Mouse (Mus musculus) intestine, embryonic 15.5 days (tissue): ENCODE results near the gene Sytl1. TPM values are rescaled to one million over a fixed set of nuclear protein-coding genes. Genes with fewer than 3 reads are reported as not detected.
A peak's percentile ranks its signal among the peaks of the same experiment; 100 is the strongest.

ENCODE experiments used
- ATAC-seq: fragments of 200-750 bp; cut with Nextera tagmentation; 2 replicates; pipeline ENCODE4 v1.8.0; 2017; ENCODE audit warnings: moderate TSS enrichment, moderate library complexity
- H3K27ac ChIP-seq: fragments of 300-500 bp; sonication (generic); 2 replicates; pipeline ENCODE4 v1.5.1; 2015; ENCODE audit warnings: mild to moderate bottlenecking, inconsistent platforms
- H3K27me3 ChIP-seq: fragments of 300-500 bp; sonication (generic); replicated peaks from 2 replicates; pipeline ENCODE4 v1.6.1; 2015; ENCODE audit warnings: inconsistent platforms
- H3K36me3 ChIP-seq: fragments of 300-500 bp; sonication (generic); 2 replicates; pipeline ENCODE4 v1.6.1; 2015; ENCODE audit warnings: inconsistent platforms
- H3K4me1 ChIP-seq: fragments of 300-500 bp; sonication (generic); replicated peaks from 2 replicates; pipeline ENCODE4 v1.6.1; 2015; ENCODE audit warnings: inconsistent platforms
- H3K4me2 ChIP-seq: fragments of 300-500 bp; sonication (generic); replicated peaks from 2 replicates; pipeline ENCODE4 v1.6.1; 2015; ENCODE audit warnings: mild to moderate bottlenecking, inconsistent platforms
- H3K4me3 ChIP-seq: fragments of 300-500 bp; sonication (generic); replicated peaks from 2 replicates; pipeline ENCODE4 v1.5.1; 2015; ENCODE audit warnings: inconsistent platforms
- H3K9ac ChIP-seq: fragments of 300-500 bp; sonication (generic); 2 replicates; pipeline ENCODE4 v1.6.1; 2015; ENCODE audit warnings: inconsistent platforms
- H3K9me3 ChIP-seq: fragments of 300-500 bp; sonication (generic); 2 replicates; pipeline ENCODE4 v1.6.1; 2016; ENCODE audit warnings: inconsistent platforms
- WGBS: fragments of 180-500 bp; shearing (Covaris S2); methylation state at CpG from one replicate; pipeline ENCODE4 v1.1.7; 2015; 5-methylcytosine and 5-hydroxymethylcytosine counted together
- polyA plus RNA-seq: library from polyadenylated mRNA; unstranded; fragments of >200 nt; fragmentation: Nextera tagmentation; extraction: Ambion mirVana; gene quantifications from 2 replicates; pipeline ENCODE4 v1.2.1, GENCODE M21; 2015

Sytl1 gene
- polyA plus RNA-seq, 1 experiment from 2014 or later, result 2.7 TPM

DNA sequence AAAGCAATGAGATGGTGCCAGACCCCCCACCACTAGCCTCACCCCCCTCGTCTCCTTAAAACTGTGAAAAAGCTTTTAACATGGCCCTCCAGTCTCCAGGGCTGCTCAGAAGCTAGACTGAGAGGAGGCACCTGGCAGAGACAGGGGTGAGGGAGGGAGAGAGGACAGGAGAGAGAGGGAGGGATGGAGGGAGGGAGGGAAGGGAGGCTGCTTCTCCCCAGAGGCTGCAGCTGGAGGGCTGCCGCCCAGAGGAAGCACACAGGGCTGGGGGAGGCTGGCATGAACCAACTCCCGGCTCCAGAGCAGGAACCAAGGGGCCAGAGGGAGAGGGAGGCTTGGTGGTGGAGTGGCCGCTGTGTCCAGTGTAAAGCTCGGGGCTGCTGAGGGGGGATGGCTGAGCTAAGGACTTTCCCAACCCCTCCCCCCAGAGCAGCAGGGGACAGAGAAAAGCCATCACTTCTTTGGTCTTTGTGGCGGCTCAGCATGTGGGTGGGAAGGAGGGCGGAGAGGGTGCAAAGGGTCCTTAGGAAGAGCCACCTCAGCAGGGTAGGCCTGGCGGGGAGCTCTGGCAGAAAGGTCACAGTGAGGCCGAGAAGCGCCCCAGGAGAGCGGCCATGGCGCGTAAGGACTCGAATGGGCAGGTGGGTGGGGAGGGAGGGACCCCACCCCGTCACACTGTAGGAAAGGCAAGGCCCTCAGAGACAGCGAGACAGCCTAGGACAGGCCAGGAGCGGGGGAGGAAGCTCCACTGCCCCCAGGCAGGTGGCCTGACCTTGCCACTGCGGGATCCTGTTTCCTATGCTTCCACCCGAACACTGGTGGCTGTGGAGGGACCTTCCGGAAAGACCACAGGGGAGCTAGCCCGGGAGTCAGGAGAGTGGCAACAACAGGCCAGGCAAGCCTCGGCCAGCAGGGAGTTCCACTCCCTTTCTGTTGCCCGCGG is 30.3 kb upstream of the Sytl1 start:
- Histone ChIP-seq H3K4me3 (no peak overlapping the region), H3K9ac (no peak overlapping the region), H3K27ac (no peak overlapping the region), H3K36me3 (0 out of 2 replicates have a peak, but pooled peaks cover 3% of the 10 kb centered on the region), H3K9me3 (no peaks in the 10 kb centered on the region), H3K27me3 (no peaks in the 10 kb centered on the region), H3K4me1 (peaks cover 15% of the 10 kb centered on the region), H3K4me2 (no peak overlapping the region)
- 36% methylated on average over 24 of the region's 24 CpGs for whole genome bisulfite sequencing
- peak; percentile 39; the same call in 1 of the 2 replicates for ATAC-seq

DNA sequence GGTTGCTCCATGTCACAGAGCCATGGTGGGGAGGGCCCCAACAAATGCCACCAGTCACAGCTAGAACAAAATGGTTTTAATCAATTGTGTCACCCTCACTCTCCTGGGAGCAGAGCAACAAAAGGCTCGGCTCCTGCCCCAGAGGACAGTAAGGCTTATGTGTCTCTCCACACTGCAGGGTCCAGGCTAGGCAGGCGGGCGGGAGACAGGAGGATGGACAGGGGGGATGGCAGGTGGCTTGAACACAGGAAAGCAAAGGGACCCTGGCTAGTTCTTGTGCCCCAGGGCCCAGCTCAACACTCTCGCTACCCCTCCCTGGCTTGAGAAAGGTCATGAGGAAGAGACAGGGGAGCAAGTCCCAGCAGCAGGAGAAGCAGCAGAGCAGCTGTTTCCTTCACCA is 29.5 kb upstream of the Sytl1 start:
- H3K27ac ChIP-seq, result no peak overlapping the region

DNA sequence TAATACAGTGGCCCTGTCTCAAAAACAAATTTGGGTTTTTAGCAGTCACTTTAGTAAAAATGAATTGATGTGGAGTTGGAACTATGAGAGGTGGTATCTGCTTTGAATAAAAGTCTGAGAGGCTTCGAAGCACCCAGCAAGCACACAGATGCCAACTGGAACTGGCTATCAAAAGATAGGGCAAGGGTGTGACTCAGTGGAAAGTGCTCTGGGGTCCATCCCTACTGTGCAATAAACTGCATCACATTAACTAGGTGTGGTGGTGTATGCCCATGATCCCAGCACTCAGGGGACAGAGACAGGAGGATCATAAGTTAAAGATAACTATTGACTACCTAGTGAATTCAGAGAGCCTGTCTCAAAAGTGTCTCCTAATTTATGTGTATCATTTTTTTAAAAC is 28.3 kb upstream of the Sytl1 start:
- H3K36me3 ChIP-seq, result no peaks in the 10 kb centered on the region
- H3K4me1 ChIP-seq, result peaks cover 9% of the 10 kb centered on the region
- H3K9ac ChIP-seq, result no peak overlapping the region
- no peaks in the 10 kb centered on the region for H3K9me3 ChIP-seq
- no peak overlapping the region for H3K4me3 ChIP-seq
- H3K27me3 ChIP-seq, result no peaks in the 10 kb centered on the region
- H3K27ac ChIP-seq, result no peak overlapping the region
- no peak for ATAC-seq
- 93% methylated on average over 1 of the region's 1 CpGs for WGBS
- H3K4me2 ChIP-seq, result no peak overlapping the region

More for the DNA sequence above, 29.5 kb upstream of the Sytl1 start:
- Histone ChIP-seq H3K4me3 (no peak overlapping the region), H3K9me3 (no peaks in the 10 kb centered on the region), H3K36me3 (0 out of 2 replicates have a peak, but pooled peaks cover 3% of the 10 kb centered on the region), H3K27me3 (no peaks in the 10 kb centered on the region), H3K4me2 (no peak overlapping the region), H3K4me1 (peaks cover 9% of the 10 kb centered on the region), H3K9ac (no peak overlapping the region)
- no peak for ATAC-seq
- WGBS, result 81% methylated on average over 4 of the region's 4 CpGs

DNA sequence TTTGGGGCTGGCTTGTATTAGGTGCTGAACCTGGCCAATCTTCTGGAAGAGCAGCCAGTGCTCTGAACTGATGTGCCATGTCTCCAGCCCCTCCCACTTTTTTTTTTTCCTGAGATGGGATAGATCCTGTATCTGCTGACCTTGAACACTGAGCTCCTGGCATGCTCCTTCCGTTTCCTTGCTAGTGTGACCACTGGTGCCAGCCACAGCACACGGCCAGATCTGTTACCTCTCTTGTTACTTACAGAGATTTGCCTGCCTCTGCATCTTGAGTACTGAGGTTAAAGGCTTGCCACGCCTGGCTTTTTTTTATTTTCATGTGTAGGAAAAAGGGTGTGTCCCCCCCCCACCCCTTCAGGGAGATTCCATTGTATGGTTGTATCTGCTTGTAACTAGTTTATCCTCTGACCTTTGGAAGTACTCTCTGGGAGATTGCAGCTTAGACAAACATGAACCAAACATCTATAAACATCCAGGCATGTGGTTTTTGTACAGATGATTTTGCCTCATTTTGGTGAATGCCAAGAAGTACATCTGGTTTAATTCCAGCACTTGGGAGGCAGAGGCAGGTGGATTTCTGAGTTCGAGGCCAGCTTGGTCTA is 23.7 kb upstream of the Sytl1 start:
- ATAC-seq, result no peak
- Histone ChIP-seq H3K27ac (no peak overlapping the region), H3K4me1 (peaks cover 7% of the 10 kb centered on the region; the same call in 1 of the 2 replicates), H3K9ac (no peak overlapping the region), H3K36me3 (no peaks in the 10 kb centered on the region), H3K4me3 (no peak overlapping the region), H3K27me3 (no peaks in the 10 kb centered on the region), H3K9me3 (no peaks in the 10 kb centered on the region), H3K4me2 (no peak overlapping the region)
- WGBS, result 75% methylated on average over 4 of the region's 4 CpGs

DNA sequence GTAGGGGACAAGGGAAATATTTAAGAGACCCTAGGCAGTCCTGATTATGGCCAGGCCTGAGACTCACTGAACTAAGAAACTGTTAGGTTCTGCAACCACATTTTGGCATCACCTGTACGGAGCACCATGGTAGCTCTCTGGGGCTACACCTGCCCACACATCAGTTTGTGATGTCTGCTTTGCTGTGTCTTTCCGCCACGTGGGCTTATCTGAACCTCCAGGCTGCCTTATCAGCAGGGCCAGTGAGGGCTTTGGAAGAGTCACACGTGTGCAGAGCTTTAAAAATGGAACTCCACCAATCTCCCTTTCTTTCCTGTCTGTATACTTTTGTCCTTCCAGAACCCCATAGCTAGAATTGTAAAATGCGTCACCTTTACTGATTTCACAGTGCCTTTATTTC is 23.0 kb upstream of the Sytl1 start:
- peaks cover 8% of the 10 kb centered on the region; the same call in 1 of the 2 replicates for H3K4me1 ChIP-seq
- no peak overlapping the region for H3K9ac ChIP-seq
- no peaks in the 10 kb centered on the region for H3K36me3 ChIP-seq
- H3K4me2 ChIP-seq, result no peak overlapping the region
- no peak overlapping the region for H3K4me3 ChIP-seq
- no peaks in the 10 kb centered on the region for H3K9me3 ChIP-seq
- H3K27me3 ChIP-seq, result no peaks in the 10 kb centered on the region
- 0 out of 2 replicates have a peak, but pooled peaks have one; percentile 43 for ATAC-seq
- H3K27ac ChIP-seq, result no peak overlapping the region
- WGBS, result 60% methylated on average over 5 of the region's 5 CpGs

DNA sequence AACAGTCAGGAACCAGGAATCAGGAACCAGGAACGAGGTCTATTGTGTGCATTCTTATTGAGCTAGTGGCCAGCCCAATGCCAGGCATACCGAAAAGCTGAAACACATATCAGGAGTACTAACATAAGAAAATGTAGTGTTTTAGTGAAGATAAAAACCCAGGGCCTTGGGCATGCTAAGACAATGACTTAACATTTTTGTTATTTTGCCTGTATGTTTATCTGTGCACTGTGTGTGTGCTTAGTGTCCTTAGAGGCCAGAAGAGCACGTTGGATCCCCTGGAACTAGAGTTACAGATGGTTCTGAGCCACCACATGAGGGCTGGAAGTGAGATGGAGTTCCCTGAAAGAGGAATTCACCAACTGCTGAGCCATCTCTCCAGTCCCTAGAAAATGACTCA is 22.4 kb upstream of the Sytl1 start:
- no peak for ATAC-seq
- 83% methylated on average over 3 of the region's 3 CpGs for WGBS
- H3K9ac ChIP-seq, result no peak overlapping the region

DNA sequence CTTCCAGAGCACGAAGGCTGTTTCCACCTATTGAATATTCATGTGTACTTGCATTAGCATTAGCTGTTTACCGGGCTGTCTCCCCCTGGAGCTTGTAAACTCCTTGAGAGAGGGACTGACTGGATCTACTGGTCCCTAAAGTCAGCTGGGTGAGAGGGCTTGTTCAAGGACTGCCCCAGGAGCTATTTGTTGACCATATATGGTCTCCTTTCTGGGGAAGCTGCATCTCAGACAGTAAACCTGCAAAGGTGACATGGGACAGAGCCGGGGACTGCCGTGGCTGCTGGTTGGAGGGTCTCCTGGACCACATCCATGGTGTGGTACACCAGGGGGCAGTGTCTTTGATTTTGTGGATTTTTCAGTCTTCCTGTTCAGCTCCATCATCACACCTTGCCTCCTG is 19.7 kb upstream of the Sytl1 start:
- H3K4me2 ChIP-seq, result no peak overlapping the region
- no peaks in the 10 kb centered on the region for H3K27me3 ChIP-seq
- H3K9me3 ChIP-seq, result no peaks in the 10 kb centered on the region
- no peak for ATAC-seq
- H3K36me3 ChIP-seq, result no peaks in the 10 kb centered on the region
- H3K9ac ChIP-seq, result no peak overlapping the region
- peaks cover 11% of the 10 kb centered on the region; the same call in 1 of the 2 replicates for H3K4me1 ChIP-seq
- no peak overlapping the region for H3K4me3 ChIP-seq
- 28% methylated on average over 4 of the region's 4 CpGs for WGBS
- H3K27ac ChIP-seq, result peak overlapping the region; percentile 45

More for the DNA sequence above, 22.4 kb upstream of the Sytl1 start:
- Histone ChIP-seq H3K9me3 (no peaks in the 10 kb centered on the region), H3K27me3 (no peaks in the 10 kb centered on the region), H3K36me3 (no peaks in the 10 kb centered on the region), H3K4me2 (no peak overlapping the region), H3K4me3 (no peak overlapping the region), H3K4me1 (peaks cover 8% of the 10 kb centered on the region; the same call in 1 of the 2 replicates), H3K27ac (no peak overlapping the region)

DNA sequence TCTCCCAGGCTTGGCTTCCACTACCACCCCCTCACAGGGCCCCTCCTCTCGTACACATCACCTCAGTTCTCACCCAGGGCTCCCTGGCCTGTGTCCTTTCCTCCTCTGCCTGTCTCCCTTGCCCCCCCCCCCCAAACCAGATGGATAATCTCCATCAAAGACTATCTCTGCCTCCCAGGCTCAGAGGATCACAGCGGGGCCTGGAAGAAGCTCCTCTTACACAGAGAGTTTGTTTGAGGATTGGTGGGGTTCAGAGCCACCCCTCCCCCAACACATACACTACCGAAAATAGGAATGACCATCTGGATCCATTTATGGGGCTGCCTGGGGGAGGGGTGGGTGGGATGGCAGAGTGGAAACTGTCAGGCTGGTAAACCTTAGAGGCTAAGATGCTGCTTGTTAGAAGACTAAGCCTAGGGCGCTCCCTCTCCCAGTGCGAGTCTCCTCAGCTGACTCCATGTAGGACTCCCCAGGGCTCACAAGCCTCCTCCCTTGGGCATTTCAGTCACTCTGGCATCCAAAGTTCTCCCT is 19.1 kb upstream of the Sytl1 start:
- Histone ChIP-seq H3K27ac (peak overlapping the region; percentile 68), H3K4me1 (peaks cover 11% of the 10 kb centered on the region; the same call in 1 of the 2 replicates), H3K9me3 (no peaks in the 10 kb centered on the region), H3K9ac (no peak overlapping the region), H3K27me3 (no peaks in the 10 kb centered on the region), H3K36me3 (no peaks in the 10 kb centered on the region), H3K4me2 (no peak overlapping the region), H3K4me3 (no peak overlapping the region)
- no peak for ATAC-seq
- 17% methylated on average over 5 of the region's 5 CpGs for WGBS

DNA sequence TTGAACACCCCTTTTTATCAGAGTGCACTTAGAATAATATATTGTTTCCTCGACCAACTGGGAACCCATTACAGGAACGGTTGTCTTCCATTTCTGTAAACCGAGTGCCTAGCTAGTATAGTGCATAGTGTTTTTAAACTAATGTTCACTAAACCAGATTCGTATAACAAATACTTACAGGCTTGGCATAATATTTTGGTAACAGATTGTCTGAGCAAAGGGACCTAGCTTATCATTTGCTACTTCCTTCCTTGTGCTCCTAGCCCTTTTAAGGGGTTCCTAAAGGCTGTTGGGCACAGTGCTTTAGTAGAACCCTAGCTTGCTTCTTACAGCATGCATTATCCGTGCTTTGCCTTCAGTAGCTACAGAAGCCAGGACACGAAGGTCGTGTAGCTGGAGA is 18.6 kb upstream of the Sytl1 start:
- Histone ChIP-seq H3K9ac (no peak overlapping the region), H3K4me1 (peaks cover 15% of the 10 kb centered on the region), H3K27ac (peak overlapping the region; percentile 68), H3K4me2 (no peak overlapping the region), H3K27me3 (no peaks in the 10 kb centered on the region), H3K9me3 (no peaks in the 10 kb centered on the region), H3K36me3 (no peaks in the 10 kb centered on the region), H3K4me3 (no peak overlapping the region)
- no peak for ATAC-seq
- 33% methylated on average over 7 of the region's 7 CpGs for WGBS

DNA sequence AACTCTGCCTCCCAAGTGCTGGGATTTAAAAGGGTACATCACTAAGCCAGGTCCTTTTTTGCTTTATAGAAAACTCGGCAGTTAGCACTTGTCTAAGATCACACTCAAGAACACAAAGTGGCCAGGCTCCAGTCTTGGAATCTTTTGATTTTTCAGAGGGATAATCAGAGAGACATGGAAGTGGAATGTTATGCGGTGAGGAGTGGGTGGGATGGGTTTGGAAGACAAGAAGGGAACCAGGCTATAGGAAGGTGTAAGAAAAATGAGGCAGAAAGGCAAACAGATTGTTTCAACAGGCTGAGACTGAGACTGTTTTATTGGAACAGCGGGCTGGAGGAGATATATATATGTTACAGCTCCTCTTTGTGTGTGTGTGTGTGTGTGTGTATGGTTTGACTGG is 15.6 kb upstream of the Sytl1 start:
- H3K27me3 ChIP-seq, result no peaks in the 10 kb centered on the region
- peaks cover 24% of the 10 kb centered on the region for H3K4me1 ChIP-seq
- H3K4me2 ChIP-seq, result peak overlapping the region; percentile 68; the same call in 1 of the 2 replicates
- WGBS, result 88% methylated on average over 3 of the region's 3 CpGs
- no peak overlapping the region for H3K9ac ChIP-seq
- H3K36me3 ChIP-seq, result no peaks in the 10 kb centered on the region
- H3K4me3 ChIP-seq, result no peak overlapping the region
- no peak overlapping the region for H3K27ac ChIP-seq
- no peak for ATAC-seq
- no peaks in the 10 kb centered on the region for H3K9me3 ChIP-seq

DNA sequence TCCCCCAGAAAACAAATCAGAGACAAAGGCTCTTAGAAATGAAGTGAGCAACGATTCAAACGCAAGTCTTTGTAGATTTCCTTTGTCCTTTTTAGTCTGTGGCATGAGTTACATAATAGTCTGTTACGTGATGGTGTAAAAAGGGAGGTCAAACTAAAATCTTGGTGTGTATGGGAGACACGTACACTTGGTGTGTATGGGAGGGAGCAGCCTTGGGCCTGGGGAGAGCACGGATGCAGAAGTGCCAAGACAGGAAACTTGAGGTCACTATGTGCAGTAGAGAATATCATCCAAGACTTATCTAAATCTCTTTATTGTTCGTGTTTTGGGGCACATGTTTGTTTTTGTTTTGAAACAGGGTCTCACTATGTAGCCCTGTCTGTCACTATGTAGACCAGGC is 15.2 kb upstream of the Sytl1 start:
- ATAC-seq, result peak; percentile 46; the same call in 1 of the 2 replicates
- no peaks in the 10 kb centered on the region for H3K36me3 ChIP-seq

More for the DNA sequence above, 15.2 kb upstream of the Sytl1 start:
- H3K9me3 ChIP-seq, result no peaks in the 10 kb centered on the region
- peaks cover 24% of the 10 kb centered on the region for H3K4me1 ChIP-seq
- WGBS, result 27% methylated on average over 6 of the region's 6 CpGs
- peak overlapping the region; percentile 73 for H3K4me3 ChIP-seq
- peak overlapping the region; percentile 74 for H3K9ac ChIP-seq
- H3K27me3 ChIP-seq, result no peaks in the 10 kb centered on the region
- H3K4me2 ChIP-seq, result peak overlapping the region; percentile 68
- peak overlapping the region; percentile 91 for H3K27ac ChIP-seq
